Mouse (Mus musculus) ES-Bruce4 (cell line): ENCODE data around the gene Shroom1.

Experiments used
- CTCF ChIP-seq: IDR thresholded peaks from one replicate; pipeline ENCODE4 v1.8.1; 2011; ENCODE audit warnings: low read depth, low read length
- EP300 ChIP-seq: IDR thresholded peaks from 2 replicates; pipeline ENCODE4 v1.6.1; 2011; ENCODE audit warnings: low read depth, low read length; ENCODE audit not compliant: insufficient read depth
- POLR2A ChIP-seq: IDR thresholded peaks from one replicate; pipeline ENCODE4 v1.8.1; 2011; ENCODE audit warnings: low read length; ENCODE audit not compliant: insufficient read depth

DNA sequence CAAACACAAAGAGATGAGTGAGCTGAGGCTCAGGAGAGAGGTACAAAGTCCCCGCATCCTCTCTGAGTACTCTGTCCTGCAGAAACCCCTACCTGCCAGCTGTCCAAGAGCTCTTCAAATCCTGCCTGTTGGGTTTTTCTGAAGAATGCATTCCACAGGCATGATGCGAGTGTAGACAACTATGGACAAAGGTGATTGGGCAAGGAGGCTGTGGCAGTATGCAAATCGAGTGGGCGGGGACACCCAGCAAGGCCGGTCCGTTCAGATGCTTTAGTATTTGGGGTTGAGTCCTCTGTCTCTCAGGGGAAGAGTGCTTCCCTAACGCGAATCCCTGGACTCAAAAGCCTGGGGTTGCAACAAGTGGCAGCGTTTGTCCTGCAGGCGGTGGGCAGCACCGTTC lies 43.6 kb downstream of the Shroom1 start:
- TF ChIP-seq POLR2A, result no peak
- no peak for TF ChIP-seq CTCF
- TF ChIP-seq EP300, result no peak
